Mouse (Mus musculus): ENCODE data around the gene Mrs2.
"Not testable (repeated sequence)": the region's sequence is repeated elsewhere in the genome, so short reads cannot be mapped to it uniquely, and the experiment has no call there.

Mrs2 gene

GRCm38 (mm10) chr13:24981031-24981430, 39.1 kb downstream of the Mrs2 start:
- DNase-seq (ENCODE audit: low read depth in 1 of 2, low spot score in 2 of 2): peak in 1 of 2 experiments; percentile 8

GRCm38 (mm10) chr13:24977820-24978342, 42.3 kb downstream of the Mrs2 start:
- DNase-seq (ENCODE audit: low read depth in 1 of 2, low spot score in 2 of 2): no peak

GRCm38 (mm10) chr13:24976384-24976783, 43.8 kb downstream of the Mrs2 start:
- no peak for DNase-seq (ENCODE audit: low read depth in 1 of 2, low spot score in 2 of 2)

- not testable (repeated sequence) for DNase-seq (ENCODE audit: low read depth in 1 of 2, low spot score in 2 of 2)
Observed at GRCm38 (mm10) chr13:24971776-24972175, 48.4 kb downstream of the Mrs2 start.

- no peak for DNase-seq (ENCODE audit: low read depth in 1 of 2, low spot score in 2 of 2)
Observed at GRCm38 (mm10) chr13:24965846-24966201, 54.4 kb downstream of the Mrs2 start.

GRCm38 (mm10) chr13:24965130-24965845, 54.9 kb downstream of the Mrs2 start:
- no peak for DNase-seq (ENCODE audit: low read depth in 1 of 2, low spot score in 2 of 2)

GRCm38 (mm10) chr13:24962119-24962518, 58.1 kb downstream of the Mrs2 start:
- DNase-seq (ENCODE audit: low read depth in 1 of 2, low spot score in 2 of 2): no peak

GRCm38 (mm10) chr13:24960084-24960483, 60.1 kb downstream of the Mrs2 start:
- DNase-seq (ENCODE audit: low read depth in 1 of 2, low spot score in 2 of 2): no peak

- DNase-seq (ENCODE audit: low read depth in 1 of 2, low spot score in 2 of 2): no peak
Observed at GRCm38 (mm10) chr13:24958671-24959070, 61.5 kb downstream of the Mrs2 start.

- DNase-seq (ENCODE audit: low read depth in 1 of 2, low spot score in 2 of 2): no peak
Observed at GRCm38 (mm10) chr13:24955500-24955899, 64.7 kb downstream of the Mrs2 start.

- no peak for DNase-seq (ENCODE audit: low read depth in 1 of 2, low spot score in 2 of 2)
Observed at GRCm38 (mm10) chr13:24955091-24955490, 65.1 kb downstream of the Mrs2 start.

- DNase-seq (ENCODE audit: low read depth in 1 of 2, low spot score in 2 of 2): no peak
Observed at GRCm38 (mm10) chr13:24952659-24953058, 67.5 kb downstream of the Mrs2 start.

- DNase-seq (ENCODE audit: low read depth in 1 of 2, low spot score in 2 of 2): no peak
Observed at GRCm38 (mm10) chr13:24948870-24949269, 71.3 kb downstream of the Mrs2 start.

GRCm38 (mm10) chr13:24947158-24947557, 73.0 kb downstream of the Mrs2 start:
- no peak for DNase-seq (ENCODE audit: low read depth in 1 of 2, low spot score in 2 of 2)

GRCm38 (mm10) chr13:24945567-24945966, 74.6 kb downstream of the Mrs2 start:
- DNase-seq (ENCODE audit: low read depth in 1 of 2, low spot score in 2 of 2): no peak

- DNase-seq (ENCODE audit: low read depth in 1 of 2, low spot score in 2 of 2): no peak
Observed at GRCm38 (mm10) chr13:24943303-24943702, 76.9 kb downstream of the Mrs2 start.

- DNase-seq (ENCODE audit: low read depth in 1 of 2, low spot score in 2 of 2): no peak
Observed at GRCm38 (mm10) chr13:24942512-24943282, 77.5 kb downstream of the Mrs2 start, which contains the start of gene Gpld1. Gene Gpld1, plus strand, starts transcription at chr13:24943152.

- DNase-seq (ENCODE audit: low read depth in 1 of 2, low spot score in 2 of 2): no peak
Observed at GRCm38 (mm10) chr13:24939472-24939871, 80.7 kb downstream of the Mrs2 start.

GRCm38 (mm10) chr13:24938683-24939082, 81.5 kb downstream of the Mrs2 start:
- DNase-seq (ENCODE audit: low read depth in 1 of 2, low spot score in 2 of 2): peak in 1 of 2 experiments; percentile 26

- no peak for DNase-seq (ENCODE audit: low read depth in 1 of 2, low spot score in 2 of 2)
Observed at GRCm38 (mm10) chr13:24937839-24938166, 82.4 kb downstream of the Mrs2 start.

Measured in monocyte, adult 2 months (primary cell).